Mouse (Mus musculus) frontal cortex, postnatal 10 days (tissue): ENCODE data around the gene Prkd1.
A peak's percentile ranks its signal among the peaks of the same experiment; 100 is the strongest.

ENCODE experiments used
- DNase-seq, 2 experiments: peaks; one replicate each; pipeline ENCODE4 v3.0.0; 2022; ENCODE audit warnings: low spot score in 2 of 2, mixed read lengths in 1 of 2

Gene Prkd1

GRCm38 (mm10) chr12:50430129-50430703 lies 218.7 kb downstream of the Prkd1 start:
- no peak for DNase-seq

- DNase-seq, result peak; percentile 13 to 36
Observed at GRCm38 (mm10) chr12:50352404-50352803, 296.5 kb downstream of the Prkd1 start.

GRCm38 (mm10) chr12:50333182-50333581 lies 315.7 kb downstream of the Prkd1 start:
- DNase-seq, result no peak

GRCm38 (mm10) chr12:50314634-50315033 lies 334.3 kb downstream of the Prkd1 start:
- DNase-seq, result no peak

- DNase-seq, result no peak
Observed at GRCm38 (mm10) chr12:50309276-50309675, 339.6 kb downstream of the Prkd1 start.

- no peak for DNase-seq
Observed at GRCm38 (mm10) chr12:50301334-50301733, 347.6 kb downstream of the Prkd1 start.

- DNase-seq, result no peak
Observed at GRCm38 (mm10) chr12:50296067-50296466, 352.8 kb downstream of the Prkd1 start.

GRCm38 (mm10) chr12:50295549-50295948 lies 353.3 kb downstream of the Prkd1 start:
- no peak for DNase-seq

- no peak for DNase-seq
Observed at GRCm38 (mm10) chr12:50292834-50293233, 356.1 kb downstream of the Prkd1 start.
